Mouse (Mus musculus) heart, postnatal 25 days (tissue): ENCODE results near the gene Rabgap1l. TPM values are rescaled to one million over a fixed set of nuclear protein-coding genes. Genes with fewer than 3 reads are reported as not detected.

Experiments used
- DNase-seq: peaks from one replicate; pipeline ENCODE4 v3.0.0; 2022; ENCODE audit warnings: low spot score
- intact Hi-C: fragments of 180-260 bp; cut with DNase I; formaldehyde crosslinking; loops from one replicate; pipeline ENCODE4 v1.15.1; 2025
- total RNA-seq, 2 experiments: library from RNA; stranded (reverse); gene quantifications; 2 replicates each; pipeline ENCODE4 v1.2.3; 2021

Rabgap1l gene
- total RNA-seq, 2 experiments from 2014 or later = 73.7 to 84.1 TPM

DNA sequence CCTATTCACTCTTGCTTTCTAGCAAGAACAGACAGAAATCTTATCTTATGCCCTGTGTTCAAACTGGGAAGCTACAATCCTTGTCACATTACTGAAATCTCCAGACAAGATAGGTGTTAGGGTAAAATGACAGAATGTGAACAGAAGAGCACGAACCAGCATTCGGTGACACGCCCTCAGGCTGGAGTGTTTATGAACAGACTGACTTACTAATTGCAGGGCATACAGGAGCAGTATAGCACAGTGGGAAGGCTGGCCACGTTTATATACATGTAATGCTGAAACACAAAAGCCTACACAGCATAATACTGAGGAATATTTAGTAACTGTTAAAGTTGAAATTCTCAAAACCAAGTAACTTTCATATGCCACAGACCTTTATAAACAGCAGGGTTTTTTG is 440.7 kb downstream of the Rabgap1l start:
- intact Hi-C loops = no loop called here
- DNase-seq = no peak

DNA sequence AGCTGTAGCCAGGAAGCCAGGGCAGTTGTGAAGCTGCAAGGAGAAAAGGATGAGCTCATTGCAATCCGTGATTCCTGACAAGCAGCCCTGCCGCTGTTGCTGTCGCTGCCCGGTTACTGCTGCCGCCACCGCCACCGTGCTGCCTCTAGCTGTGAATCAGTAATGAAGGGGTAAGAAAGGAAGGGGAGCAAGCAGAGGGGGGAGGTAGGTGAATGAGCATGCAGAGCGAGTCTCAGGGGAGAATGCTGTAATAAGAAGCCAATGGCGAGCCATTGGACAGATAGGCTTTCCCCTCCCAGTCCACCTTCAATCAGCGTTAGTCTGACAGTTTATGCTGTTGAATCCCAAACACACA is 441.2 kb downstream of the Rabgap1l start:
- no peak for DNase-seq
- intact Hi-C loops = no loop called here

DNA sequence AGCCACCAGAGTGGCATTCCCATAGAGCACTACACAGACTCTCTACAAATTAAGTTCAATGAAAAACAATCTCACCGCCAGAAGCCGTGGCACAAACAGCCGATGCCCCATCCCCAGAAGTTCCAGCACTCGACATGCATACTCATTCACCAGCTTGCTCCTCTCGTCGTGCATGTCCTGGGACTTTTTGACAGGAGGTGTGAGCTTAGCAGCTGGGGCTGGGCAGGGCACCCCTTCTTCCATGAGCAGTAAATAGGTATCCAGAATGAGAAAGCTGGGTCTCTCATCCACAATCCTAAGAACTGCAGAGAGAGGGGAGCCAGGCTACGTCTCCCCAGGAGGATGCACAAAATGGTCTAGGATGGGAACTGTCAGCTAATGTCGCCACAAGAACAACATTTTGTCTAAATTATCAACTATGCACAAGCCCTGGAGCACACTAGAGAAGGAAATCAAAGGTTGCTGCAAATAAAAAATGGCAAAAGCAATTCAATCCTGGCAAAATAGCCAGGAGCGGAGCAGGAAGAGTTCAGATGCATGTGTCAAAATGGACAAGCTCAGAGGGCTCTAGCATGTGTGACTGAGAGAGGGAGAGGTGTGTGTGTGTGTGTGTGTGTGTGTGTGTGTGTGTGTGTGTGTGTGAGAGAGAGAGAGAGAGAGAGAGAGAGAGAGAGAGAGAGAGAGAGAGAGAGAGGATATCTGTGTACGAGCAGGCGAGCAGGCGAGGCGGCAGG is 441.7 kb downstream of the Rabgap1l start:
- DNase-seq = no peak
- intact Hi-C loops = no loop called here

DNA sequence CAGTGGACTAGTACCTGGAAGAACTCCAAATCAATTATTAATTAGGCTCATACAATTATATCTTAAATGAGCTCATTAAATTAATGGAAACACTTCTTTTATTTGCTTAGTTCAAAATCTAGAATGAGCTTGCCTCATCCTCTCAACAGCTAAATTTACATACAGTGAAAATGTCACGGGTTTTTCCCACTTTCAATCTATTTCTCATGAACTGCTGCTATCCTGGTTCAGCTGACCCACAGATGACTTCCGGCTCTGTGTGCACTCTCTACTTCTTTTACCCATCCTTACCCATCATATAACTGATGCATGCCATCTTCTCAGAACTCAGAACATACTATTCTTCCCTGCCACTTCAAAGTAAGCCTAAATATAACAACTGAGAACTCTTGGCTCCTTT is 452.4 kb downstream of the Rabgap1l start:
- no peak for DNase-seq
- intact Hi-C loops = no loop called here

DNA sequence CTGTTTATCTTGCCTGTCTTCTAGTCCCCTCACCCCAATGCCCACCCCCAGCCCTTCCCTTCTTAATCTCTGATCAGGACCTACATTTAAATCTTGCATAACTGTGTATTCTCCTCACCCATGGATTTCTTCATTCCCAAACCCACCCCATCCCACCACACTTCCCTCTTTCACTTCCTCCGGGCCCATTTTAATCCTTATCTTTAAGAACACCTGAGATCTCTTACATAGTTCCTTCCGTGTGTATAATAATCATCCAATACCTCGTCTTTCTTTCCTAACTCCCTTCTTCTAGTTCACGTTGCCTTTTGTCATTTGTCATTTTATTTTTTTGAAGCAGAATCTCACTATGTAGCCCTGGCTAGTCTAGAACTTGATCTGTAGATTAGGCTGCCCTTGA is 453.6 kb downstream of the Rabgap1l start:
- intact Hi-C loops = no loop called here
- DNase-seq = no peak

DNA sequence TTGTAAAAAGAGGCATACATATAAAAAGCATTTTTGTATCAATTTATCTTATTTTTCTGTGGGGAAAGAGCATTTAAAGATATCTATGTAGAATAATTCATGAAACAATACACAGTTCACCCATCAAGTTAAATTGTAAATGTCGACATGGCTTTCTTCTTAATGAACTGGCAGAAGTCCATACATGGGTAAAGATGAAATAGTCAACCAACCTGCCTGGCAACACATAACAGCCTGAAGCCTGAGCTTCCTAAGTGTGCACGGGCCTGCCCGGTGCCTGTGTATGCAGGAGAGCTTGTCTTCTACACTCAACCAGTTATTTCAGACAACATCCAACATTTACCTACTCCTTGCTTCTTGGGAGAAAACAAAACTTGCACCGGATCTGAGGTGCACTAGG is 458.2 kb downstream of the Rabgap1l start:
- intact Hi-C loops = no loop called here
- DNase-seq = no peak

DNA sequence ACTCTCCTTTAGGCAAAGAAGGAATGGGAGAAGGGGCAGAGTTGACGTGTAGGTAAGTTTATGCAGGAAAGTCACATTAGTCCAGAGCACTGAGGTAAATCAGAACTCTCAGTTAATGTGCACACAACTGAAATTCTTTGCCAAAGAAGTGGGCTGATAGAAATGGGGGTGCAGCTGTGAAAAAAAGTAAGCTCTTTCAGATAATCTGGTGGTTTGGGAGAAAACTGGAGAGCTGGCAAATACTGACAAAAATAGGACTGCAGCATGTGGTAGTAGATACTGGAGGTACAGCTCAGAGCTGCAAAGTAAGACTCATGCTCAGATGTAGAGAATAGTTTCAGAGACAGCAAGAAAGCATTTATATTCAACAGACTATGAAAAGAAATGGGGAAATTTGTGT is 462.2 kb downstream of the Rabgap1l start:
- no peak for DNase-seq
- intact Hi-C loops = no loop called here

DNA sequence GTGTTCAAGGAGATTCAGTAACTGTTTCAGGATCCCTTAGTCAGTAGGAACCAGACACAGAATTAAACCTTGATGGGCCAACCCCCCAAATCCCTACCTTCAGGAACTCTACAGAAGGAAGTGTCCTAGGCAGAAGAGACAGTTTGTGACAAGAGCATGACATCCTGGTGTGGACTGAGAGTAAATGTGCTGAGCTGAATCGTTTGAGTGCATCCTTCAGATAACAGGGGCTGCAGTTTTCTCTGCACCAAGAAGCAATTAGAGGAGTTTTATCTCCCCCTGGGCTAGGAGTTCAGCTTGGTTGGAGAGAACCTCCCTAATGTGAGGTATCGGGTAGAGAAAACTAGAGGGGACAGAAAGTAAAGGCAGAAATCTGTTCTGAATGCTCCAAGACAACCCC is 462.8 kb downstream of the Rabgap1l start:
- DNase-seq = no peak
- intact Hi-C loops = no loop called here

DNA sequence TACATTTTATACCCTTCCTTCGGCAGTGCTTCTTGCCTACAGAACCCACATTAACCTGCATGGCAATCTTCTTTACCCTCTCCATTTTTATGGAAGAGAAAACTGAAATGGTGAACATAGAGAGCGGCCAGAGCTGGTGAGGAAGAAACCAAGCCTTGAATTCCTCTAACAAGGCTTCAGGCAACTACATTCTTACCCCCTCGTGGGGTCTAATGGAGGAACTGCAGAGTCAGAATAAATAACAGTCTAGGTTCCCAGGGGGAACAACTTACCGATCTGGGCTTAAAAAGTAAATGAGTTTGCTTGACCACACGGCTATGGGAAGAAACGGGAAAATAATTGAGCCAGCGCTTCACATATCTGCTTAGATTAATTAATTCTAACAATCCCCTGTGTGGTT is 463.2 kb downstream of the Rabgap1l start:
- no peak for DNase-seq

DNA sequence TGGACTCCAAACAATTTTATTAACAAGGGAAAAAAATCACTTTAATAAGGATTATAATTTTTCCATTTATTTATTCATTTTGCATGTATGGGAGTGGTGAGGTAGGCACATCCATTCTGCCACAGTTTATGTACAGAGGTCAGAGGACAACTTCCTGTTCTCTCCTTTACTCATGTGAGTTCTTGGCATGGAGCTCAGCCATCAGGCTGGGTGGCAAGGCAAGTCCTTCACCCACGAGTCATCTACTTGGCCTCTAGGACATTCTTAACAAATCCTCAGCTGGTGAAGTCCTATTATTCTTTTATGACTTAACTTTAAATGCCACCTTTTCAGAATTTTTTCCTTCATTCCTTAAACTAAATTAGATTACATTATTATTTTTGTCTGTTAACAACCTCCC is 465.5 kb downstream of the Rabgap1l start:
- intact Hi-C loops = no loop called here
- DNase-seq = no peak

More for the DNA sequence above, 463.2 kb downstream of the Rabgap1l start:
- intact Hi-C loops = no loop called here

DNA sequence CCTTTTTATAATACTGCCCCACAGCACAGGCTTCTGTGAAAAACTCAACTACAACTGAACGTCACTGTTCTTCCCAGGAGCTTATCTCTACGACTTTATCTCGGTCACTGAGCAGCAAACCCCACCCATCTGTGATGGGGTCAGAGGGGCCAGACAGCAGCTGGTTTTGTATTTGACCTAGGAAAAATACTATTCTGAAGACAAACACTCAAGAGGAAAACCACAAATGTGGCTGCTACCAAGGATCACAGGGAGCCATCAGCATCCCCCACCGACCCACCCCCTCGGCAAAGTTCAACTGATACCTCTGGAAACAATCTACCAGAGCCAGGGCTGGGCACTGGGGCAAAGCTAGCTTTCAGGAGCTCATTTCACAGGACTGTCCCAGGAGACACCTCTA is 467.5 kb downstream of the Rabgap1l start:
- intact Hi-C loops = no loop called here
- DNase-seq = no peak

DNA sequence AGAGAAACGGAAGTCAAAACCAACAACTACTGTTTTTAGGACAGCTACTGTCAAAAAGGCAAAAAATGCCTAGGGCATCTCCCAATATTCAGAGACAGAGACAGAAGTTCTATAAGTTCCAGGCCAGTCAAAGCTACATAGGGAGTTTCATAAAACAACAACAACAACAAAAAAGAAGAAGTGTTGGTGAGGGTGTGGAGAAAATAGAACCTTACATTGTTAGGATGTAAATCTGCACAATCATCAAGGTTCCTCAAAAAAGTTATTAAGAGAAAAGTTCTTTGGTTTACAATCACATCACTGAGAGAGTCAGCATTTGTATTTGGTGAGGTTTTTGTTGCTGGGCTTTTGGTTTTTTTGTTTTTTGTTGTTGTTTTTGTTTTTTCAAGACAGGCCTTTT is 472.3 kb downstream of the Rabgap1l start:
- intact Hi-C loops = no loop called here
- no peak for DNase-seq

DNA sequence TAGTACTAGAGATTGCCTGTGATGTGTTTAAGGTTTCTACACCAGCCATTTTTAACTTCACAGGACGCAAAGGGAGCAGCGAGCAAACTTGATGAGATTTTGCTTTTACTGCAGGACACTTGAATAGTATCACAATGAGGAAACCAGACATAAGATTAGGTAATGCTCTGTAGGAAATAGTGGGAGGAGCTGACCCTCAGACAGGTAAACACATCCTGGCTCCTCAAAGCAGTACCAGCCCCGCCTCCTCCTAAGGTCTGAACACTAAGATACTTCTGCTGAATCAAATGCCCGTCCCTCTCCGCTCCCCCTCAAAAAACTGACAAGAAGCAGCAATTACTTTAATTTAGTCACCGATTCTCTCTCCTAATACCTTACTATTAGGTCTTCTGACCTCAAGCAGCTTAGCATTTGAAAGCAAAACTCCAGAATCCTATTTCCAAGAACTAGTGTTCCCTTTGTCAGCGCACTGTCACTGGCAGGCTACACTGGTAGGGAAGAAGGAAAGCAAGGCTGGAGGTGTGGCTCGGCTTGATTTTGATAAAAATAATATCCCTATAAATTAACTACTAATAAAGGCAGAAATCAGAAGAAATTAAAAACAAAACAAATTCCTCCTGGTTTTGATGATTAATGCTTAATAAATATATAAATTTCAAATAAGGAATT is 474.8 kb downstream of the Rabgap1l start:
- no peak for DNase-seq
- intact Hi-C loops = no loop called here

DNA sequence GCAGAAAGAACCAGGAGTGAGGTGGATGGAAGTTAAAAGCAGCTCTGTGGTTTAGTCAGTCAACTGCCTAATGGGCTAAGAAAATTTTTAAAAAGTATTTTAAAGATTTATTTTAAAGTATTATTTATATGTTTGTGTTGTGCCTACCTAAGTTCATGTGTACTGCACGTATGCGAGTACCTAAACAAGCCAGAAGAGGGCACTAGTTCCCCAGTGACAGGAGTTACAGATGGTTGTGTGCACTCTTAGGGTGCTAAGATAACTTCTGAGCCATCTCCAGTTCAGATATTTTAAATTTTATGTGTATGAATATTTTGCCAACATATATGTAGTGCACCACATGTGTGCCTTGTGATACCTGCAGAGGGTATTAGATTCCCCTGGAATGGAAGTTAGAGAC is 476.8 kb downstream of the Rabgap1l start:
- no peak for DNase-seq
- intact Hi-C loops = no loop called here

DNA sequence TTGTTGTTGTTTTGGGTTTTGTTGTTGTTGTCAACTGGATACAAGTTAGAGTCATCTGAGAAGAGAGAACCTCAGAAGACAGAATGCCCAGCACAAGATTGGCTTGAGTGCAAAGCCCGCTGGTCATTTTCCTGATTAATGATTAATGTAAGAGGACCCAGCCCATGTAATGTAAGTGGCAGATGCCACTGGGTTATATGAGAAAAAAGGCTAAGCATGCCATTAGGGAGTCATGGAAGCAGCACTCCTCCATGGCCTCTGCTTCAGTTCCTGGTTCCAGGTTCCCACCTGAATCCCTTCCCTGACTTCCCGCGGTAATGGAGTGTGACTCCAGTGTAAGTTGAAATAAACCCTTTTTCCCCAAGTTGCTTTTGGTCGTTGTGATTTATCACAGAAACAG is 480.4 kb downstream of the Rabgap1l start:
- intact Hi-C loops = no loop called here
- no peak for DNase-seq

DNA sequence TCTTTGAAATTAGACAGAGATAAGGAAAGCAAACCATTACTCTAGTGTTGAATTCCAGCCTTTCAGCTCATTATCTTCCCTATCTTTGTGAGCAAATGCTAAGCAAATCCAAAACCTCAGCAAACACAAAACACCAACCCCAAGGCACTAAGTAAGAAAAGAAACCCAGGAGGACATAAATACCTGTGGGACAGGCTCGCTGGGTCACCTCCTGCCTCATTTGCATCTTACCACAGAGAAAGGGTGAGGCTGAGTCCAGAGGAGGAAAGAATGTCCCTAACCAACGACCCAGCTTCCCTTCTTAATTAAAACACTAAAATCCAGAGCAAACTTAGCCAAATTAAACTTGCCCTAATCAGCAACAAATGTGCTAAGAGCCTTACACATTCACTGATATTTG is 481.1 kb downstream of the Rabgap1l start:
- intact Hi-C loops = no loop called here
- DNase-seq = no peak

DNA sequence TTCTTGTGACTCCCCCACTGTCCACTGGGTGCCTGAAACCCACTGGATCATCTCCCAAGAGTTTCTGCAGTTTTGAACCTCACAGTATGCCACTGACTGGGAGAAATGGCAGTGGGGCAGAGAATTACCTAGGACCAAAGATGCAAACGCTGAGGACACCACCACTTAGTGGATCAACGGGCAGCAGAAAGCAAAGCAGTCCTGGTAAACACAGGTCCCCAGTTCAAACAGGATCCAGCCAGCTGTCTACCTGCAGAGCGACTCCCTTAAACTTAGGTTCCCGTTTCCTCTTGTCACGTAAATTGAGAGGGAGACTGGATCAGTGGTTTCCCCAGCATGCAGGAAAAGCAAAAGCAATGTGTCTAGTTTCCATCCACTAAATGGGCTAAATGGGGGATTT is 483.1 kb downstream of the Rabgap1l start:
- intact Hi-C loops = no loop called here
- no peak for DNase-seq

DNA sequence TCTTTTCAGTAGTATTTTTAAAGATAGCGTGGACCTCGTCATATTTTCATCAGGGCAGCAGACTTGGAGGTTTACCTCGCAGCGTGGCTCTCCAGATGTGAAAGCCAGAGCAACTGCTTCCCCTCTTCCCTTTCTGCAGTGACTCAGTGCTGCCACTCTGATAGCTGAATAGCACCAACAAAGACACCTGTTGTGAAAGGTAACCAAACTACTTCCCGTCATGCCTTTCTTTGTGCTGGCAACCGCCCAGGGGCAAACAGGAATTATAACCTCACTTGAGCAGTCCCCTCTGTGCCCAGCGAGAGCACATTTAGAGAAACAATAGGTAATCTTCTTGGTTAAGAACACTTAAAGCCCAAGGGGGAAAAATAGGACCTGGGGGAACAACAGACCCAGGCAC is 484.0 kb downstream of the Rabgap1l start:
- intact Hi-C loops = no loop called here
- no peak for DNase-seq

DNA sequence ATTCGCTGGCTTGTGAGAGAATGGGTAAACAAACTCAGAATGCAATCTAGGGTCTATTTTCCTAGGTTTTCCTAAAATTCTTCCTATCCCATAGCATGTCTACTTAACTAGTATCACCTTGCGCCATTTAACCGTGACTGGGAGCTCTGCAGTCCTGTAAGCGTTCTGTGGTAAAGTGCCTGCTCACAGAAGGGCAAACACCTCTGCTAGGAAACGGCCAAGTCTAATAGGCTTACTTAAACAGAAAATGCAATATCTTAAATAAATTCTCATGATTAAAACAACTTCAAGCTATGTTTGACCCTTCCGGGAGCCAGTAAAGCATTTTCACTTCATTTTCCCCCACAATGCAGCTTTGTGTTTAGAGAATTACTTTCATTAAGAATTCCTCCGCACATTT is 484.5 kb downstream of the Rabgap1l start:
- DNase-seq = no peak
- intact Hi-C loops = no loop called here

DNA sequence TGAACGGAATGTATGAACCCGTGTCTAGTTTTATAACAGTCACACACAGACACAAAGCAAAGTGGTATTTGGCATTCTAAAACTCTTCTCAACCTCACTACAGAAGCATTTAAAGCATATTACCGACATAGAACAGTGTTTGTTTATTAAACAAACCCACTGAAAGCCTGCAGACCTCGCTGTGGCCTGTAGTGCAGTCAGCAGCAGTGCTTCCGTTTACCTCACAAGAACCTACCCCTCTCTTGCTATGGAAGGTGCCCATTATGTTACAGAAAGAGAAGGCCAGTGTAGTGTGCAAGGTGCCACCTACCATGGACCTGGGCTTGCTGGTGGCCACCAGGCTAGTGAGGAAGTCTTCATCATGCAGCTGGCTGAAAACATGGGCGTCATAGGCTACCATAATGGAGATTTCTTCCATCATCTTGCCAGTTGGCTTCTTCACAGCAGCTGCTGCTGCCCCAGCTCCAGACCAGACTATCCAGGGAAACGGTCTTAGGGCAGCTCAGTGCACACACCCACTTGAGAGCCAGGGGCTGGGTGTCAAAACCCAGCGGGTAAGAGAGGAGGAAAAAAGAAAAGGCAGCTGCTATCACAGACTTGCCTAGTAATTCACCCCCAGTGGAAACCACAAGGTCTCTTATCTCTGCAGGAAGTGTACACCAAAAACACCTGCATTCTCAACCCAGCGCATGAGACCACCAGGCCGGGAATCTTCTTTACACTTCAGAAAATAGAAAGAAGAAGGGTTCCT is 486.0 kb downstream of the Rabgap1l start:
- DNase-seq = no peak
- intact Hi-C loops = no loop called here

DNA sequence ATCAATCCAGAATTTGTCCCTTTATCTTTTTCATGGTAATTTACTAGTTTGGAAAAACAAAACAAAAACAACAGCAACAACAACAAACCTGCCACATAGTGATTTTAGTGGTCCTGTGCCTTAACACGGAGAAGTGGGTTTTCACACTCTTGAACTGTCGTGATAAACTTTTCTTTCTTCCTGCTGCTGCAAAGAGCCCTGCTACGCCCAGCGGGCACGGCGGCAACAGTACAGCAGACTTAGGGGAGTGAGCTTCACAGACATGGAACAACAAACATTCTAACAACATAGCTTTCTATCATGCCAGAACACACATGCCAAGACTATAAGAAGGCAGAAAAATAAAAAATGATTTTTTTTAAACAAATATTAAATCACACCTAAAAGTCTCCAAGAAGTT is 486.7 kb downstream of the Rabgap1l start:
- intact Hi-C loops = no loop called here
- DNase-seq = no peak
